In the genomic region with DNA sequence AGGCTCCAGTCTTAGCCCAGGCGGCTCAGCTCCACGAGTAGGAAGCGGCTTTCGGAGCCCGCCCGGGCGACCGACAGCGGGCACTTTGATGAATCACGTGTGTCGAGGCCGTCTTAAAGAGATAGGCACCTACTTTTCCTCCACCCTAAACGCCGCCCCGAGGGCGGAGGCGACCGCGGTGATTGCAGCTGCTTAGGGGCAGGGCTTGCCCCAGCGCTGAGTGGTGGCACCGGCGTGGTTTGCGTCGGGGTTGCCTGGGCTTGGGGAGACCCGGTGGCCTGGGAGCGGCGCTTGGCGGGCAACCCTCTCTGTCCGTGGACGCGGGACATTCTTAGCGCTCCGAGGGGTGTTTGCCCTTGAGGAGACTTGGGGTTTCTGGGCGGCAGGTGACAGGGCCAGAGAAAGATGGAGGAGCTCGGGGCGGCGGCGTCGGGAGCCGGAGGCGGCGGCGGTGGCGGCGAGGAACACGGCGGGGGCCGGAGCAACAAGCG, we compare ENCODE assay signal across 8 mouse cellular contexts. TPM values are rescaled to one million over a fixed set of nuclear protein-coding genes. Genes with fewer than 3 reads are reported as not detected.
DNase-seq lines count a peak whose midpoint lies in the region; ATAC-seq and TF ChIP-seq lines count a peak whose summit lies in the region.

A gene (plus strand): TSS at position 172 of the 491 bp plus-strand sequence.

- TF ChIP-seq CTCF in C2C12 (IDR thresholded peaks at IDR 0.05; ENCODE audit: control insufficient read depth, insufficient read depth, insufficient read length) = no peak

- no peaks in the 10 kb centered on the region for H3K4me1 ChIP-seq in forebrain, embryonic 10.5 days
- no peaks in the 10 kb centered on the region for H3K4me1 ChIP-seq in heart, embryonic 15.5 days (replicated peaks)
- H3K4me1 ChIP-seq in liver, embryonic 13.5 days (replicated peaks) = no peaks in the 10 kb centered on the region
- H3K4me1 ChIP-seq in stomach, embryonic 14.5 days (ENCODE audit: control insufficient read depth, insufficient read depth, low read length) = no peaks in the 10 kb centered on the region

- peak within 1 kb of the TSS; percentile 44 for H3K4me3 ChIP-seq in C2C12 (ENCODE audit: insufficient read depth, poor library complexity, severe bottlenecking)
- H3K4me3 ChIP-seq in forebrain, embryonic 10.5 days = peak within 1 kb of the TSS; percentile 62
- H3K4me3 ChIP-seq in heart, embryonic 15.5 days = peak within 1 kb of the TSS; percentile 69
- peak within 1 kb of the TSS; percentile 54 for H3K4me3 ChIP-seq in liver, embryonic 13.5 days (replicated peaks)
- H3K4me3 ChIP-seq in stomach, embryonic 14.5 days (ENCODE audit: low read depth, low read length) = peak within 1 kb of the TSS; percentile 53

- peak within 1 kb of the TSS; percentile 68 for H3K9ac ChIP-seq in heart, embryonic 15.5 days
- H3K9ac ChIP-seq in liver, embryonic 13.5 days = peak within 1 kb of the TSS; percentile 49
- peak within 1 kb of the TSS; percentile 53 for H3K9ac ChIP-seq in stomach, embryonic 14.5 days (replicated peaks; ENCODE audit: low read depth, low read length)

- peak; percentile 49 for DNase-seq in c-Kit-positive CD71-negative TER-119-negative erythroid progenitor cells, embryonic 14.5 days (ENCODE audit: low read depth)
- peak; percentile 69 for DNase-seq in forebrain, embryonic 10.5 days (ENCODE audit: extremely low spot score, low spot score)
- DNase-seq in kidney, postnatal 14 days = peak; percentile 87
- peak; percentile 50 for DNase-seq in liver, embryonic 13.5 days
- peak; percentile 76 to 85 for DNase-seq in natural killer cell, adult 2 months (ENCODE audit: low spot score in 2 of 2)

- no peaks in the 10 kb centered on the region for H3K27me3 ChIP-seq in C2C12 (ENCODE audit: control insufficient read depth, insufficient read depth, insufficient read length)
- H3K27me3 ChIP-seq in forebrain, embryonic 10.5 days (ENCODE audit: poor library complexity, severe bottlenecking) = no peaks in the 10 kb centered on the region; the same call in 1 of the 2 replicates
- no peaks in the 10 kb centered on the region for H3K27me3 ChIP-seq in heart, embryonic 15.5 days
- 0 out of 2 replicates have a peak, but pooled peaks cover 3% of the 10 kb centered on the region for H3K27me3 ChIP-seq in liver, embryonic 13.5 days
- H3K27me3 ChIP-seq in stomach, embryonic 14.5 days (ENCODE audit: control insufficient read depth, insufficient read depth, low read length) = no peaks in the 10 kb centered on the region

- no peaks in the 10 kb centered on the region for H3K9me3 ChIP-seq in forebrain, embryonic 10.5 days
- no peaks in the 10 kb centered on the region for H3K9me3 ChIP-seq in heart, embryonic 15.5 days (replicated peaks)
- no peaks in the 10 kb centered on the region for H3K9me3 ChIP-seq in liver, embryonic 13.5 days (replicated peaks)
- no peaks in the 10 kb centered on the region for H3K9me3 ChIP-seq in stomach, embryonic 14.5 days (ENCODE audit: control insufficient read depth, low read depth, low read length)

- H3K79me2 ChIP-seq in C2C12 (ENCODE audit: control insufficient read depth, insufficient read depth) = peaks cover 10% of the 10 kb centered on the region

- H3K4me2 ChIP-seq in heart, embryonic 15.5 days = peak within 1 kb of the TSS; percentile 62
- H3K4me2 ChIP-seq in liver, embryonic 13.5 days = peak within 1 kb of the TSS; percentile 64
- H3K4me2 ChIP-seq in stomach, embryonic 14.5 days (replicated peaks; ENCODE audit: low read depth, low read length) = peak within 1 kb of the TSS; percentile 38

- 15% methylated on average over 45 of the region's 49 CpGs for WGBS in forebrain, embryonic 10.5 days
- WGBS in heart, embryonic 15.5 days = 11% methylated on average over 49 of the region's 49 CpGs
- 16% methylated on average over 49 of the region's 49 CpGs for WGBS in liver, embryonic 13.5 days (ENCODE audit: insufficient replicate concordance)
- WGBS in stomach, embryonic 14.5 days = 11% methylated on average over 49 of the region's 49 CpGs

- peak; percentile 96 for ATAC-seq in heart, embryonic 15.5 days (replicated peaks; ENCODE audit: insufficient number of reproducible peaks, insufficient read depth, low FRiP score, low read depth)
- peak; percentile 95 for ATAC-seq in liver, embryonic 13.5 days (ENCODE audit: low read depth)
- peak; percentile 93 for ATAC-seq in stomach, embryonic 14.5 days (ENCODE audit: insufficient number of reproducible peaks, insufficient read depth, low FRiP score, low read depth)

- H3K79me3 ChIP-seq in C2C12 (ENCODE audit: low read depth) = no peaks in the 10 kb centered on the region

- H3ac ChIP-seq in C2C12 (ENCODE audit: control insufficient read depth, insufficient read length, low read depth) = peak within 1 kb of the TSS; percentile 84

- no peaks in the 10 kb centered on the region for H3K36me3 ChIP-seq in C2C12 (ENCODE audit: control insufficient read depth, insufficient read depth)
- no peaks in the 10 kb centered on the region for H3K36me3 ChIP-seq in forebrain, embryonic 10.5 days (replicated peaks)
- no peaks in the 10 kb centered on the region for H3K36me3 ChIP-seq in heart, embryonic 15.5 days
- no peaks in the 10 kb centered on the region for H3K36me3 ChIP-seq in liver, embryonic 13.5 days
- no peaks in the 10 kb centered on the region for H3K36me3 ChIP-seq in stomach, embryonic 14.5 days (ENCODE audit: control insufficient read depth, insufficient read depth, low read length)

- peak within 1 kb of the TSS; percentile 84 for H3K27ac ChIP-seq in forebrain, embryonic 10.5 days
- H3K27ac ChIP-seq in heart, embryonic 15.5 days = peak within 1 kb of the TSS; percentile 77
- H3K27ac ChIP-seq in liver, embryonic 13.5 days = no peak within 1 kb of the TSS
- H3K27ac ChIP-seq in stomach, embryonic 14.5 days (ENCODE audit: low read length) = peak within 1 kb of the TSS; percentile 58; the same call in 1 of the 2 replicates

TF ChIP-seq in C2C12, 6 proteins besides CTCF, POLR2A, EP300 and RAD21:
- TF ChIP-seq MYOD1 (IDR thresholded peaks at IDR 0.05; ENCODE audit: control insufficient read depth, insufficient read length, low read depth) = no peak
- TF ChIP-seq MAX (IDR thresholded peaks at IDR 0.05) = no peak
- no peak for TF ChIP-seq FOSL1 (IDR thresholded peaks at IDR 0.05; ENCODE audit: insufficient read depth, low read length, poor library complexity, severe bottlenecking)
- no peak for TF ChIP-seq CEBPB (IDR thresholded peaks at IDR 0.05; ENCODE audit: low read depth)
- TF ChIP-seq MYOG (IDR thresholded peaks at IDR 0.05; ENCODE audit: control insufficient read depth, extremely low read depth, insufficient read length) = no peak
- TF ChIP-seq USF1 (IDR thresholded peaks at IDR 0.05; ENCODE audit: low read depth) = peak; percentile 68
TF ChIP-seq in C2C12: peak in this region for 1.

RNA-seq across cellular contexts. Expression of the gene that starts here (rescaled TPM):
- polyA plus RNA-seq in C2C12 (2012; fragmentation: generic; extraction: Trizol) = 1.4 TPM
- 3.2 and 3.7 TPM in 2 replicates for polyA plus RNA-seq in forebrain, embryonic 10.5 days (2016; fragmentation: Nextera tagmentation; extraction: Ambion mirVana)
- 5.6 and 5.7 TPM in 2 replicates for polyA plus RNA-seq in heart, embryonic 15.5 days (2015; fragmentation: Nextera tagmentation; extraction: Ambion mirVana)
- 1.1 and 1.3 TPM in 2 replicates for polyA plus RNA-seq in liver, embryonic 13.5 days (2015; fragmentation: Nextera tagmentation; extraction: Ambion mirVana)
- polyA plus RNA-seq in stomach, embryonic 14.5 days (2014; fragmentation: Nextera tagmentation; extraction: Ambion mirVana) = 11.3 and 12.5 TPM in 2 replicates
